Mouse (Mus musculus) R1 (cell line): ENCODE data around the gene Upf1.
A peak's percentile ranks its signal among the peaks of the same experiment; 100 is the strongest.

Experiments used
- DNase-seq: peaks from one replicate; pipeline ENCODE4 v3.0.0-alpha.2; 2018; ENCODE audit warnings: low read depth, low spot score

The Upf1 gene

DNA sequence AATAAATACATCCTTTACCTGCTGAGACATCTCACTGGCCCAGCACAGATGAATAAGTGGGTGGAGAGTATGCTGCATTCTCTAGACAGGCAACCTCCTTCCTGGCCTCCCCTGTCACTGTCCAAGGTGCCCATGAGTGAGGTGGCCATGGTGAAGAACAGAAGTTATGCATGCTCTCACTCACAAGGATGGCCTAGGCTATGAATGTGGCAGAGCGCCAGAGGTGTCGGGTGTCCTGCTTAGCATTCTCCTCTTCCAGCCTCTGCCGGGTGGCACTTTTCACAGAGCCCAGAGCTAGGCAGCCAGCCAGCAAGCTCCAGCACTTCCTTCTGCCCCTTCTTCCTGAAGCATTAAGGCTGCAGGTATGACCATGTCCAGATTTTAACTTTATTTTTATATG, 6.3 kb upstream of the Upf1 start:
- no peak for DNase-seq

DNA sequence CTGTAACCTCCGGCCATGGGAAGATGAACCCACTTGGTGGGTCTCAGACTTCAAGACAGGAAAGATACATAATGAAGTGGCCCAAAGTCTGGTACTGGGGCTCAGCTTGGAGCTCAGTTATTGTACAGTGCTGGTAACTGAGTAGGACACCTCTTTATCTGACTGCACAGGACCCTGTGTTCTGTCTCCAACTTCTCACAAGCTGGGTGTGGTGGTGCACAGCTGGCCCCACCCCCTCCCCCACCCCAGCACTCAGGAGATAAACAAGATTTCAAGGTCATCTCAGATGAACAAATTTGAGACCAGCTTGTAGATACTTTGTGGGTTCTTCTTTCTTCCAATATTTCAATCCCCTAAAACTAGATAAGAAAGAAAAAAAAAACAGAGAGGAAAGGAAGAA, 3.0 kb upstream of the Upf1 start:
- DNase-seq: no peak

DNA sequence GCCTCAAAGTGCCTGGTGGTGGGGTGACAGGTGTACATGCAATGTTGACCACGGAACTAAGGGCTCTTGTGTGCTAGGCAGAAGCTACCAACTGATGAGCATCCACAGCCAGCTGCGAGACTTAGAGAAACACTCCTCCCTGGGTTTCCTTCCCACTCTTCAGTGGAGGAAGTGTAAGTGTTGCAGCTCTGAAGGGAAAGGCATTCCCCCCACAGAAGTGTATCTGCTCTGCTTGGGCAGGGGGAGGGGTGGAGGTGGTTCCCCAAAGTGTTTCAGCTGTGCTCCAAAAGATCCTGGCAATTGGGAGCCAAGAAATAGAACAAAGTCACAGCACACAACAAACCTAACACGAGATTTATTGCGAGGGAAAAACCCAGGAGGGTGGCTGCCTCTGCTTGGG, 926 bp upstream of the Upf1 start:
- DNase-seq: no peak

DNA sequence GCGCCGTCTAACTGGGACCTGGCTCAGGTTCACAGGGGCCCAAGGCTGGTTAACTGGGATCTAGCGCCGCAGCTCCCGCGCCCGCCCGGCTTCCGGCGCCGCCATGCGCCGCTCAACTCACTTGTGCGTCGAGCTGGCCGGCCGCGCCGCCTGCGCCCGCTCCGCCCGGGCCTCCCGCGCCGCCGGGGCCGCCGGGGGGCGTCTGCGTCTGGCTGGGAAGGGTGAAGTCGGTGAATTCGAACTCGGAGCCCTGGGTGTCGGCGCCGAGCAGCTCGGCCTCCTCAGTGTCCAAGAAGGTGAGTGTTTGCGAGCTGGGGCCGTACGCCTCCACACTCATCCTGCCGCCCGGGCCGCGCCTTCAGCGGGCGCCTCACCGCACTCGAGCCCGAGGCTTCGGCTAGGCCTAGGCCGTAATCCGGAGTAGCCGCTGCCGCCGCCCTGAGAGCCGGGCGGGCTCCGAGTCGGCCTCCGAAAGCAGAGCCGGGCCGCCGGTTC, 374 bp downstream of the Upf1 start:
- no peak for DNase-seq

DNA sequence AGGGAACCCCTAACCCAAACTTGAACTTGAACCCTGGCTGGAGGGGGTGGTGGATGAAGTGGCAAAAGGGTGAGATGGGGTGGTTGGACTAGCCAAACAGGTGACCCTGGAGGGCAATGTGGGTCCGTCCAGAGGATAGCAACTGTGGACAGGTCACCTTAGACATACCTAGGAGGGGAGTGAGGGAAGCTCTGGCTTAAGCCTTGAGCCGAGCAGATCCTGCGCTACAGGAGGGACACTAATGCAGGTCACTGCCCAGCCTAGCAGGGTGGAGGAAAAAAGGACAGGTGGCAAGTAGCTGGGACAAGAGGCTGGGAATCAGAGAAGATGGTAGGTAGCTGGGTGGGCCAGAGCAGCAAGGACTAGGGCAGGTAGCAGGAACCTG, 1.1 kb downstream of the Upf1 start:
- DNase-seq: no peak

DNA sequence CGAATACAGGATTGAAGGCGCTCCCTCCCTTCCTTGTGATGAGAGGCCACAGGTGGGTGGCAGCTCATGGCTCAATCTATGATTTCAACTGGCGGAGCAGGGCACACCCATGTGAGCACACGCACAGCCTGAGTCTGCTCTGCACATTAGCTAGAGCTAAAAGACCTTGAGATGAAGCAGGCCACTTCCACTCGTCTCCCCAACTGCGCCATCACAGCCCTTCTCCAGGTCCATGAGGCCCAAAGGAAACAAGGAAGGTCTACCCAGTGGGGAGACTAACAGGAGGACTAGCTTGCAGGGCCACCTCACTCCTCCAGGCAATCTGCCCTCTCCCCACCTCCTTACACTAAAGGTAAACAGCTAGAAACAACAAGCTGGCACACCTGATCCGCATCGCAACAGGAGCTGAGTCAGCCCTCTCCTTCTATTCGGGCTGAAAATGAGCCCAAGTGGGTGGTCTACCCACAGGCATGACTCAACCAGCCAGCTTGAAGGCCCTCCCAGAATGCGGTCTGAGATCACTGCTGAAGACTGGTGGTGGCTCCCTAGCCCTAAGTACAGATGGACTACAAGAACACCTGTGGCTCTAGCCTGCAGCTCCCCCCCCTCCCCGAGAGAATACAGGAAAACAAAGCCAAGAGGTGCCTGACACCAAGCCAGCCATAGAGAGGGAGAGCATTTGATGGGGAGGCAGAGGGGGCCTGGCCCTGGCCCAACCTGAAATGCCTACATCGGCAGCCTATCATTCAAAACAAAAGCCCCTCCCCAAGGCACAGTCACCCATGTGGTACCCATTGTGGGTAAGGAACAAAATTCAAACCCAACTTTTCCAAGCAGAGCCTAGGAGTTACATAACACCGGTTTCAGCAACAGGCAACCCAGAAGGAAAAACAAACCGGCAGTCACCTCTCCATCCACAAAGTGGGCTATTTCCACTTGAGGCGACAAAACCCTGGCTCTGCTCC, 1.8 kb downstream of the Upf1 start:
- no peak for DNase-seq

DNA sequence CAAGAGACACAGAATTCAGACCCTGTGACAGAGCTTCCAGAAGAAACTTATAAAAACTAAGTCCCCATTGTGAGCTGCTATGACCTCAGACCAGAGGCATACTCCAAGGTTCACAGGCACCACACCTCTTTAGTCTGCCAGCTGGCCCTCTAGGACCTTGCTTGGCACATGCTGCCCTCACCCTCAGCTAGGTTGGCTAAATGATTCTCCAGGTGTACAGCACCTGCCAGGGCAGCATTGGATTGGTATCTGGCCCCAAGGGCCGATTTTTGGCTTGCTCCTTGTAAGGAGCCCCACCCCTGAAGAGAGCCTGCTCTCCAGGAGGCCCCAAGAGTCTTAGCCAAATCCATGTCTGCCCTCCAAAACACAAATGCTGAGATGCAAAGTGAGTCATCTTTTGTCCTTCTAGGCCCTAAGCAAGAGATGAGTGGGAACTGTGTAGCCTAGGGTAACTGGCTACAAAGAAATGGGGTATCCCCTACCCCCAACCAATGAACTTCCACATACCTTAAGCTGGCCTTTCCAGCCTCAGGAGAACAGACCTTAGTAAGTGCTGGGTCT, 5.1 kb downstream of the Upf1 start:
- no peak for DNase-seq

DNA sequence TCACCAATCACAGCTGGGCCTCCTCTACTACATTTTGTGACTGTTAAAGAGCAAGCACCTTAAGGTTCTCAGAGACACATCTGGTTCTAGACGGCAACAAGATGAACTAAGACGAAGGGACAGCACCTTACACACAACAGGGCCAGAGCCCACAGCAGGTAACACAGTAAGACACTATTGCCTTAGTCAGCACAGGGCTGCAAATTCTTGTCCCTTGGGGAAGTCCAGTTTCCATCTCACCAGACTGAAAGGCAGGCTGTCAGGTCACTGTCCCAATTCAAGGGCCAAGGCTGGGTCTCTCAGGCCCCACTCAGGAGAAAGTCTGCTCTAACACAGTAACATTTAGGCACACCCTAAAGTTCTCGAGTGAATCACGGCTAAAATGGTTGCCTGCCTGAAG, 5.6 kb downstream of the Upf1 start:
- no peak for DNase-seq

DNA sequence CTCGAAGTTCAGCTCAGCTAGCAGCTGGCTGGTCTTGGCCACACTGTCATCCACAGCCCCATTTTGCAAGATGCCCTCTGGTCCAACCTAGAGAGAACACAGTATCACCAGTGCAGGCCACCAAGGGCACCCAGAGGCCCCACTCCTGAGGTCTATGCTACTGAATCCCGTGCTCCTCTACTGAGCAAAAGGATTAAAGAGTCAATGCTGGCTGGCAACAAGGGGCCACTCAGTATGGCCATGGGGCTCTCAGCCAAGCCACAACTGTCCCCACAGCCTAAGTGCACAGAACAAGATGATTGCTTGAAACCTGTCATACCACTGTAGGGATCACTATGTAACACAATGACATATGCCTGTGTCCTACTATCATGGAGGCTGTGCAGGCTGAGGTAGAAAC, 8.8 kb downstream of the Upf1 start:
- DNase-seq: no peak

DNA sequence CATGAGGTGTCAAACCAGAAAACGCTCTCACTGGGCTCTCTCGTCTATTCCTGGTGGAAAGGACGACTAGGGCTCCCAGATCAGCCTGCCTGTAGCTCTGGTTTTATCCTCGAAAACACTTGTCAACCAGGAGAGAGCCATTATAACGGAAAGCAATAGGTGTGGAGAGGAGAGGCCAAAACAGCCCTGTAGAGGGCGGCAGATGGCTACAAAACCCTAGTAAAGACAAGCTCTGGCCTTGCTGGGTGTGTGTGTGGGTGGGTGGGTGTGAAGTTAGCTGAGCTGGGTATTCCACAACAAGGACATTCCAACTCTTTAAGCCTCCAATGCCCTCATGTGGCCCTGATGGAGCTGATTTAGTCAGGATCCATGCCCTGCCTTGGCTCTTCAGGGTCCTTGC, 9.4 kb downstream of the Upf1 start:
- peak; percentile 60 for DNase-seq

DNA sequence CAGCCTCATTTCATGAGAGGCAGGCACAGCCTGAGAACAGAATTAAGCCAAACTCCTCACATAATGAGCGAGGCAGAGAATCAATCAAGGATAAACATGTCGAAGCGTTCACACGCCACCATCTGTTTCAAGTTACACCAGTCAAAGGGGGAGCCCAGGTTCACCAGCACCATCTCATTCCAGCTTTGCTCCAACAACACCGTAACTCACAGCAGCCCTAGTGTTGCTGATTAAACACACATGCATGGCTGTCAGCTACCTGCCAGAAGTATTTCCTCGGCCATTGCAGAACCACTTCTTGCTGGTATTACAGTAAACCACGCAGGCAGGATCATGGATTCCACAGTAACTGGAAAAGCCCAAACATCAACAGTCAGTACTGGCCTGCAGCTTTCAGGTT, 10.0 kb downstream of the Upf1 start:
- DNase-seq: no peak

DNA sequence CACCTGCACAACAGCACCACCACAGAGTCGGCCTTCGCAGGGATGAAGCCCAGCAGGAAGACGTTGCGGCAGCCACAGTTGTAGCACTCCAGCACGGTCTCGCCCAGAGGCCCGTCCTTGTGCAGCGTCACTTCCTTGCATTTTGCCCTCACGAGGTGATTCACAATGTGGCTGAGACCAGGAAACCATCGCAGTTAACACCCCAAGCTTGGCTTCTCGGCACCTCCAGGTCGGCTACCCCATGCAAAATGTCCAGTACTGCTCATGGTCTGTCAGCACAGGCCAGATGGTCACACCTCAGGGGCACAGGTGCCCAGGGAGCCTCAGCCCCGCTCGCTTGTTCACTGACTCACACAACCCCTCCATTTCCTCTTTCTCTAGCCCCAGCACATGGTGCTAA, 11.1 kb downstream of the Upf1 start:
- DNase-seq: no peak

DNA sequence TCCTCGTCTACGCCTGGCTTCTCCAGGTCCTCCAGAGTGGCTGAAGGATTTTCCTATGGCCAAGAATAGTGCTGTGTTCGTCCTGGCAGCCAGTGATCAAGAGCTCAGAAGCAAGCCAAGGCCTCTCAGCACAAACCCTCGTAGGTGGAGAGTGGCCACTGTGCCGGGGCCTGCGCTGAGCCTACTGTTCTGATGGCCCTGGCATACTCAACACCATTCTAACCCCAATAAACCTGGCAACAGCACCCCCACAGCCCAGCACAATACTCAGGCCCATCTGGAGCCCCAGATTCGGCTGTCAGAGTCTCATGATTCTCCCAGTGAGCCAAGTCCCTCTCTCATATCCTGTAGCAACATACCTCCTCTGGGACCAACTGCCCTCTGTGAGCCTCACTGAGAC, 12.4 kb downstream of the Upf1 start:
- no peak for DNase-seq

DNA sequence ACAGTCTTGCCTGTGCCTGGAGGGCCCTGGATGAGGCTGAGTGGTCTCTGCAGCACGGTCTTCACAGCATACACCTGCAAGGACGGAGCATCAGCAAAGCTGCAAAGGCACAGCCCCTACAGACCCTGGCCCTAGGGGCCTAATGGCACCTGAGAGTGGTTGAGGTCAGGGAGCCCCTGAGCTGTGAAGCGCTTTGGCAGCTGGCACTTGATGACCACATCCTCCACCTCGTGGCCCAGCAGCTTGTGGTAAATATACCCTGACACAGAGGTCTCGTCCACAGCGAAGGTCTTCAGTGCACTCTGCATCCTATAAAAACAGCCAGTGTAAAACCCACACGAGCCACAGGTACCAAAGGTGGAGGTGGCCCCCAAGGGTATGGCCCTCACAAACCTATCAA, 14.1 kb downstream of the Upf1 start:
- no peak for DNase-seq

DNA sequence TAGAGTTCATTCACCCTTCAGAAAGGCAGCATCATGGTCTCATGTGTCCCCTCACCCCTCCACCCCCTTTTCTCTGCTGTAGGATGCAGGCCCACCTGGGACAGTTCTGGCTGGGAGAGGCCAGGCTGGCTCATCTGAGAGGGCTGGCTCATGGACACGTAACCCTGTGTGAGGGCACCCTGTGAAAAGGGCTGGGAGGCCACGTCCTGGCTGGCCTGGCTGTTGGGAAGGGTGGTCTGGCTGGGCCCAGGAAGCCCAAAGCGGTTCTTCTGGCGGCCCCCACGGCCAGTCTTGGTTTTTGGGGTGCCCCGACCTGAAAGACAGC, 20.2 kb downstream of the Upf1 start:
- DNase-seq: no peak

DNA sequence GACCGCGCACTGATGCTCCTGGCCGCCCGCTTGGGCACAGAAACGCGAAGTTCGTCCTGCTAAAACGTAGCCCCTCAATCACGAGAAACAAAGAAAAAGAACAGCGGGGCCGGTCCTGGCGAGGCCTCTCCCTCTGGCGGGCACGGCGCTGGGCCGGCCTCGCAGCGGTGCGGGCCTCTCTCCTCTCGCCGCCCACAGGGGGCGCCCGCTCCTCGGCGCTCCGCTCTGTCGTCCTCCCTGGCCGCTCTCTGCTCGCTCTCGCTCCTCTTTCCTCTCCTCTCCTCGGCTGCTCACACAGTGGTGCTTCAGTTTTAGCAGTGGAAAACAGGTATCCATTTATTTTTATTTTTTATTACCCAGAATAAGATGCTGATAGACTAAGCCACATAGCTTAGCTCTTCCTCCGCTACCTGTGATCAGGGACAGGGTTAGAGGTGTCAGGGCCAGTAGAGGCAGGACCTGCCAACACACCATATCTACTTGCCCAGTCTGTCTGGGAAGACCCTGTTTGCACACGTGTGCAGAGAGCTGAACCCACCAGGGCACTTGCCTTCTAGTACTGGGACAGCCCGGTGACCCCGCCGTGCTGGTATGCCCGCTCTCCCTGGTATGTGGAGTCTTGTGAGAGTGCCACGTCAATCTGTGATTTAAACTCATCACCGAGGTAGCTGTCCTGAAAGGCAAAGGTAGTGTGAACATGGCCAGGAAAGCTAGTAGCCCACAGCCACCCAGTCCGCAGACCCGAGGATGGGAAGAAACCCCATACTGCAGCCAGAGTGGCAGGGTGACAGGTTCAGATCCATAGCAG, 20.8 kb downstream of the Upf1 start:
- DNase-seq: peak; percentile 64

DNA sequence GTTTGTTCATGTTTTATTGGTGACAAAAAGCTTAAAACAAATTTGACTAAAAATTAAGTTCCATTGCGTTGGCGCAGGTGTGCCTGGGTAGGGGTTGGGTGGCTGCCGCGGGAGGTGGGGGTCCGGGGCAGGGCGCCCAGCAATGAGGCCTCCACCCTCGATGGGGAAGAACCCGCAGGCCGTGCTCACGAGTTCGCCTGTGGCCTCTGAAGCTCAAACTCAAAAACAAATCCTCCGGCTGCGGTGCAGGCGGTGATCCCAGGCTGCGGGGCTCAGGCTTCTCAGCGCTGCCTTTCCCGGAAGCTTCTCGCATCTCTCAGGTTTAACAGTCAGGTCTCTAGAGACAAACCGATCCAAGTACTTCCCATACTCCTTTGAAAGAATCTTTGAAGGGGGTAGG, 21.6 kb downstream of the Upf1 start:
- DNase-seq: no peak

DNA sequence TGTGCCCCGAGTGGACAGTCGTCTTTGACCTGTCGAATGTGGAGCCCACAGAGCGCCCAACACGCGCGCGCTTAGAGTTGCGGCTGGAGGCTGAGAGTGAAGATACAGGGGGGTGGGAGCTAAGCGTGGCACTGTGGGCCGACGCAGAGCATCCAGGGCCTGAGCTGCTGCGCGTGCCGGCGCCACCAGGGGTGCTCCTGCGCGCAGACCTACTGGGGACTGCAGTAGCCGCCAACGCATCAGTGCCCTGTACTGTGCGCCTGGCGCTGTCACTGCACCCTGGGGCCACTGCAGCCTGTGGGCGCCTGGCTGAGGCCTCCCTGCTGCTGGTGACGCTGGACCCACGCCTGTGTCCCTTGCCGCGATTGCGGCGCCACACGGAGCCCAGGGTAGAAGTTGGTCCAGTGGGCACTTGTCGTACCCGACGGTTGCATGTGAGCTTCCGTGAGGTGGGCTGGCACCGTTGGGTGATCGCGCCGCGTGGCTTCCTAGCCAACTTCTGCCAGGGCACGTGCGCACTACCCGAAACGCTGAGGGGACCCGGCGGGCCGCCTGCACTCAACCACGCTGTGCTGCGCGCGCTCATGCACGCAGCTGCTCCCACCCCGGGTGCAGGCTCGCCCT, 22.2 kb downstream of the Upf1 start:
- peak; percentile 81 for DNase-seq

DNA sequence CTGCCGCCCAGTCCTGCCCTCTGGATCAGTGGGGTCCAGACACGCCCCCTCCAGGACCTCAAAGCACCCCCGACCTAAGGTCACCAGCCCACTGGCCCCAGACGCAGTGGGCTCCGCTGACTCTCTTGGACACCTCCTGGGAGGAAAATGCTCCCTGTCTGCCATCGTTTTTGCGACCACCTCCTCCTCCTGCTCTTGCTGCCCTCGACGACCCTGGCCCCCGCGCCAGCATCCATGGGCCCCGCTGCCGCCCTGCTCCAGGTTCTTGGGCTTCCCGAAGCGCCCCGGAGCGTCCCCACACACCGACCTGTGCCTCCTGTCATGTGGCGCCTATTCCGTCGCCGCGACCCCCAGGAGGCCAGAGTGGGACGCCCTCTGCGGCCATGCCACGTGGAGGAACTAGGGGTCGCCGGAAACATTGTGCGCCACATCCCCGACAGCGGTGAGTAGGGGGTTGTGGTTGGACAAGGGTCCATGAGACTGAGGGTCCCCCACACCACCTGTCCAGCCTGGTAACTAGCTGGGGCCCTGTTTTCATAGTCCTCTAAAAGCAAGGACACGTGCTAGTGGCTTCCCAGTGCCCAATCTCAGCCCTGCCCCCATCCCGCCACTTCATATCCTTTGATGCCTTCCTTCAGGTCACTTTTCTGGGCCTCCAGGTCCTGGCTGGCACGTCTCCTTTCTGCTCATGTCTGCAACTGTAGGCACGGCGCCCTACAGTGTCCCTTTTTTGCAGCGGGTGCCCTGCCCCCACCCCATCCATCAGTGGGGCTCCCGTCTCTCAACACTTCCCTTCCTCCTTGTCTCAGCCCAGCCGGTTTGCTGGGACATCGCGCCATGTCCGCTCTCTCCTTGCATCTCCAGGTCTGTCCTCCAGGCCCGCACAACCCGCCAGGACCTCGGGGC, 23.0 kb downstream of the Upf1 start:
- DNase-seq: no peak

DNA sequence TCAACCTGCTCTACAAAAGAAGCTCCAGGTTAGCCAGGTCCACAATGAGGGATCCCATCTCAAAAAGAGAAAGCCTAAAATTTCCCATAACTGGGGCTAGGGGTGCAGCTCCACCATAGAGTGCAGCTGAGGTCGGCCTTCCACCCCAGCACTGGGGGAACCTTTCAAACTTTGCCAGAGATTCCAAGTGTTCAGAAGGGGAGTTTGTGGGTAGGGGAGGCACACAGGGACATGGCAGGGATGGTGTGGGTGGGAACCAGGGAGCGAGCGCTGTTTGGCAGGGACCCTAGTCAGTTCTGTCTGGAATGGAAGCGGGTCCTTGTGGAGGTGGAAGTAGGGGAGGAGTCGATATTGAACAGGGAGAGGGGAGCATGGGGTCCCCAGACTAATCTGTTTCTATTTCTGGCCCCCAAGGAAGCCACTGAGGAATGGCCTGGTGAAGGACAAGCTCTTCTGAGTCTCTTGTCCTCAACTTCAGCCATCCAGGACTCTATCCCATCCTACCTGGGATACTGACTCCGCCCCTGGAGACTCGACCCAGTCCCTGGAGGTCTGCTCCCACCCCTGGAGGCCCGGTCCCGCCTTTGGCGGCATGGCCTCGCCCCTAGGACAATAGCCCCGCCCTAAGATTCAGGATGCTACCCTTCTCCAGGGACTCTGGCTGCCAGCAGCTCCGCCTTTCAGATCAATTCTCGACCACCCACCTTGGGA, 23.8 kb downstream of the Upf1 start, which contains the start of gene Gdf1:
TSS of gene Gdf1 (plus strand) at position 694 of the 711 bp plus-strand sequence.
- DNase-seq: peak; percentile 85
